Mouse (Mus musculus) forelimb bud, embryonic 11.5 days (tissue): ENCODE results near the gene Gm13272.
"Not testable (repeated sequence)": the region's sequence is repeated elsewhere in the genome, so short reads cannot be mapped to it uniquely, and the experiment has no call there.

Experiments
- DNase-seq: peaks from one replicate; pipeline ENCODE4 v3.0.0-alpha.2; 2012; ENCODE audit warnings: low read depth, low spot score

The Gm13272 gene

DNA sequence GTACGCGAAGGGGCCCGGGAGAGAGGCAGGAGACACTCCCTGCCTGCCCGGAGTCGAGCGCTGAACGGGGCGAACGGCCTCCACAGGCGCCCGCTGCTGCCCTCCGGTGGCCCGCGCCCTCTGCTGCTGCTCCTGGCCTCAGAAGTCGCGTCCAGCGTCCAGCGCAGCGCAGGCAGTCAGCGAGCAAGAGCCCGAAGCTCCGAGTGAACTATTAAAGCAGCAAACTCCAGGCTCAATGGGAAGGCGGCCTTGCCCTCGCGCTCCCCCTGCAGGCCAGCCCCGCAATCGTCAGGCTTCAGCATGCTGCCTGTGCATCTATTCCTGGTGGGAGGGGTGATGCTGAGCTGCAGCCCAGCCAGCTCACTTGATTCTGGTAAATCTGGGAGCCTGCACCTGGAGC lies 5.8 kb downstream of the Gm13272 start, which contains the start of gene Gm13276:
Gm13276 (plus strand) TSS at position 301 of the 400 bp plus-strand sequence.
- DNase-seq: not testable (repeated sequence)

DNA sequence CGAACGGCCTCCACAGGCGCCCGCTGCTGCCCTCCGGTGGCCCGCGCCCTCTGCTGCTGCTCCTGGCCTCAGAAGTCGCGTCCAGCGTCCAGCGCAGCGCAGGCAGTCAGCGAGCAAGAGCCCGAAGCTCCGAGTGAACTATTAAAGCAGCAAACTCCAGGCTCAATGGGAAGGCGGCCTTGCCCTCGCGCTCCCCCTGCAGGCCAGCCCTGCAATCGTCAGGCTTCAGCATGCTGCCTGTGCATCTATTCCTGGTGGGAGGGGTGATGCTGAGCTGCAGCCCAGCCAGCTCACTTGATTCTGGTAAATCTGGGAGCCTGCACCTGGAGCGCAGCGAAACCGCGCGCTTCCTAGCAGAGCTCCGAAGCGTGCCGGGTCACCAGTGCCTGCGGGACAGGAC lies 8.8 kb downstream of the Gm13272 start, which contains the start of gene Gm13277:
Gm13277 (plus strand) TSS at position 231 of the 400 bp plus-strand sequence.
- DNase-seq: not testable (repeated sequence)

DNA sequence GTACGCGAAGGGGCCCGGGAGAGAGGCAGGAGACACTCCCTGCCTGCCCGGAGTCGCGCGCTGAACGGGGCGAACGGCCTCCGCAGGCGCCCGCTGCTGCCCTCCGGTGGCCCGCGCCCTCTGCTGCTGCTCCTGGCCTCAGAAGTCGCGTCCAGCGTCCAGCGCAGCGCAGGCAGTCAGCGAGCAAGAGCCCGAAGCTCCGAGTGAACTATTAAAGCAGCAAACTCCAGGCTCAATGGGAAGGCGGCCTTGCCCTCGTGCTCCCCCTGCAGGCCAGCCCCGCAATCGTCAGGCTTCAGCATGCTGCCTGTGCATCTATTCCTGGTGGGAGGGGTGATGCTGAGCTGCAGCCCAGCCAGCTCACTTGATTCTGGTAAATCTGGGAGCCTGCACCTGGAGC lies 11.6 kb downstream of the Gm13272 start, which contains the start of gene Gm13278:
Gm13278 (plus strand) TSS at position 301 of the 400 bp plus-strand sequence.
- DNase-seq: not testable (repeated sequence)

DNA sequence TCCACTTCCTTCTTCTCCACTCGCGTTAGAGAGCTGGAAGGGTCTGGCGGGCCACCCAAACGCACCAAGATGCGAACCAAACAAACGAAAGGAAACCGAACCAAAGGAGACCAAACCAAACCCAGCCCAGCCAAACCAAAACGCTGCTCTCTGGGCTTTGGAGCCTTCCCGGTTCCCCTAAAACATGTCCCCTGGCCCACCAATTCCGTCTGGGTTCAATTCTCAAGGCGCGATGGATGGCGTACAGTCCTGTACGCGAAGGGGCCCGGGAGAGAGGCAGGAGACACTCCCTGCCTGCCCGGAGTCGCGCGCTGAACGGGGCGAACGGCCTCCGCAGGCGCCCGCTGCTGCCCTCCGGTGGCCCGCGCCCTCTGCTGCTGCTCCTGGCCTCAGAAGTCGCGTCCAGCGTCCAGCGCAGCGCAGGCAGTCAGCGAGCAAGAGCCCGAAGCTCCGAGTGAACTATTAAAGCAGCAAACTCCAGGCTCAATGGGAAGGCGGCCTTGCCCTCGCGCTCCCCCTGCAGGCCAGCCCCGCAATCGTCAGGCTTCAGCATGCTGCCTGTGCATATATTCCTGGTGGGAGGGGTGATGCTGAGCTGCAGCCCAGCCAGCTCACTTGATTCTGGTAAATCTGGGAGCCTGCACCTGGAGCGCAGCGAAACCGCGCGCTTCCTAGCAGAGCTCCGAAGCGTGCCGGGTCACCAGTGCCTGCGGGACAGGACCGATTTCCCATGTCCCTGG lies 14.5 kb downstream of the Gm13272 start, which contains the start of gene Gm13275:
Gm13275 (plus strand) TSS at position 552 of the 740 bp plus-strand sequence.
- DNase-seq: not testable (repeated sequence)

DNA sequence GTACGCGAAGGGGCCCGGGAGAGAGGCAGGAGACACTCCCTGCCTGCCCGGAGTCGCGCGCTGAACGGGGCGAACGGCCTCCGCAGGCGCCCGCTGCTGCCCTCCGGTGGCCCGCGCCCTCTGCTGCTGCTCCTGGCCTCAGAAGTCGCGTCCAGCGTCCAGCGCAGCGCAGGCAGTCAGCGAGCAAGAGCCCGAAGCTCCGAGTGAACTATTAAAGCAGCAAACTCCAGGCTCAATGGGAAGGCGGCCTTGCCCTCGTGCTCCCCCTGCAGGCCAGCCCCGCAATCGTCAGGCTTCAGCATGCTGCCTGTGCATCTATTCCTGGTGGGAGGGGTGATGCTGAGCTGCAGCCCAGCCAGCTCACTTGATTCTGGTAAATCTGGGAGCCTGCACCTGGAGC lies 17.4 kb downstream of the Gm13272 start, which contains the start of gene Gm13279:
Gm13279 (plus strand) TSS at position 301 of the 400 bp plus-strand sequence.
- not testable (repeated sequence) for DNase-seq

DNA sequence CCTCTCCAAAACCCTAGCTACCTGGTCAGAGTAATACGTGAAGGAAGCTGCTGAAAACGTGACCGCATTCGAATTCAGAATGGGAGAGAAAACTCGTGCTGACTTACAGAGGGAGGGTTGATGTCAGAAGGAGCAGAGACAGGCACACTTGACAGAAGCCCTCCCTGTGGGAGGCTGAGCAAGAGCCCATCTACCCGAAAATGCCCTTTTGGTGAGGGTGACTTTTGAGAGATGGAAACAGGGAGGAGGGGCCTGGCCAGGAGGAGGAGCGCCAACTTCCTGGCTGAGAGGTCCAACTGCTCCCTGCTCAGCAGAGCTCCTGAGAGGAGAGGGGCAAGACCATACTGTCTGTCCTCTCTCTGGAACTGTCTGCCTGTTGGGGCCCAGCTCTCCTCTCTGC lies 19.7 kb downstream of the Gm13272 start, which contains the start of gene Gm13285:
Gm13285 (plus strand) TSS at position 301 of the 400 bp plus-strand sequence.
- not testable (repeated sequence) for DNase-seq

DNA sequence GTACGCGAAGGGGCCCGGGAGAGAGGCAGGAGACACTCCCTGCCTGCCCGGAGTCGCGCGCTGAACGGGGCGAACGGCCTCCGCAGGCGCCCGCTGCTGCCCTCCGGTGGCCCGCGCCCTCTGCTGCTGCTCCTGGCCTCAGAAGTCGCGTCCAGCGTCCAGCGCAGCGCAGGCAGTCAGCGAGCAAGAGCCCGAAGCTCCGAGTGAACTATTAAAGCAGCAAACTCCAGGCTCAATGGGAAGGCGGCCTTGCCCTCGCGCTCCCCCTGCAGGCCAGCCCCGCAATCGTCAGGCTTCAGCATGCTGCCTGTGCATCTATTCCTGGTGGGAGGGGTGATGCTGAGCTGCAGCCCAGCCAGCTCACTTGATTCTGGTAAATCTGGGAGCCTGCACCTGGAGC lies 23.3 kb downstream of the Gm13272 start, which contains the start of gene Gm13287:
Gm13287 (plus strand) TSS at position 301 of the 400 bp plus-strand sequence.
- not testable (repeated sequence) for DNase-seq

DNA sequence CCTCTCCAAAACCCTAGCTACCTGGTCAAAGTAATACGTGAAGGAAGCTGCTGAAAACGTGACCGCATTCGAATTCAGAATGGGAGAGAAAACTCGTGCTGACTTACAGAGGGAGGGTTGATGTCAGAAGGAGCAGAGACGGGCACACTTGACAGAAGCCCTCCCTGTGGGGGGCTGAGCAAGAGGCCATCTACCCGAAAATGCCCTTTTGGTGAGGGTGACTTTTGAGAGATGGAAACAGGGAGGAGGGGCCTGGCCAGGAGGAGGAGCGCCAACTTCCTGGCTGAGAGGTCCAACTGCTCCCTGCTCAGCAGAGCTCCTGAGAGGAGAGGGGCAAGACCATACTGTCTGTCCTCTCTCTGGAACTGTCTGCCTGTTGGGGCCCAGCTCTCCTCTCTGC lies 25.6 kb downstream of the Gm13272 start, which contains the start of gene Gm13288:
Gm13288 (plus strand) TSS at position 301 of the 400 bp plus-strand sequence.
- DNase-seq: not testable (repeated sequence)

DNA sequence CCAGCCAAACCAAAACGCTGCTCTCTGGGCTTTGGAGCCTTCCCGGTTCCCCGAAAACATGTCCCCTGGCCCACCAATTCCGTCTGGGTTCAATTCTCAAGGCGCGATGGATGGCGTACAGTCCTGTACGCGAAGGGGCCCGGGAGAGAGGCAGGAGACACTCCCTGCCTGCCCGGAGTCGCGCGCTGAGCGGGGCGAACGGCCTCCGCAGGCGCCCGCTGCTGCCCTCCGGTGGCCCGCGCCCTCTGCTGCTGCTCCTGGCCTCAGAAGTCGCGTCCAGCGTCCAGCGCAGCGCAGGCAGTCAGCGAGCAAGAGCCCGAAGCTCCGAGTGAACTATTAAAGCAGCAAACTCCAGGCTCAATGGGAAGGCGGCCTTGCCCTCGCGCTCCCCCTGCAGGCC lies 26.1 kb downstream of the Gm13272 start:
- DNase-seq: not testable (repeated sequence)

DNA sequence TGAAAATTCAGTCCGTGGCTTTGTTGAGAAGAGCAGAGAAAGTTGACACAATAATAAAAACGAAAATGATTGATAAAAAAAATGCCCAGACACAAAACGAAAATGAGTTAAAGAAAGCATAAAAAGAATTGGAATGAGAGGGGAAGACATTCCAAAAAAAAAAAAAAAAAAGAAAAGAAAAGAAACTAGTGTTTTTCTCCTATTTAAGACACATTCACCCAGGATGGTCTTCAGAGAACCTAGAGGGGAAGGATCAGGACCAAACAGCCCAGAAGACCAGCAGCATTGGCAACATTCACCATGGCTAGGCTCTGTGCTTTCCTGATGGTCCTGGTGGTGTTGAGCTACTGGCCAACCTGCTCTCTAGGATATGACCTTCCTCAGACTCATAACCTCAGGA lies 36.3 kb downstream of the Gm13272 start, which contains the start of gene Ifna7:
Ifna7 (plus strand) TSS at position 301 of the 400 bp plus-strand sequence.
- DNase-seq: no peak

DNA sequence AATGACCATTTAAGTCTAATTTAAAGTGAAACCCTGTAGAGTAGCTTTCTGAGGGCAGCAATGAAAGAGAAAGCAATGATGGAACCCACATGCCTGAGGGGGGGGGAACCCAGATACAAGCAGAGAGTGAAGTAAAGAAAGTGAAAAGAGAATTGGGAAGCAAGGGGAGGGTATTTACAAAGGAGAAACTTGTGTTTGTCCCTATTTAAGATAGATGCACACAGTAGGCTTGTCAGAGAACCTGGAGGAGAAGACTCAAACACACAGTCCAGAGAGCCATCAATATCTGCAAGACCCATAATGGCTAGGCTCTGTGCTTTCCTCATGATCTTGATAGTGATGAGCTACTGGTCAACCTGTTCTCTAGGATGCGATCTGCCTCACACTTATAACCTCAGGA lies 40.0 kb downstream of the Gm13272 start, which contains the start of gene Ifna11:
Ifna11 (plus strand) TSS at position 301 of the 400 bp plus-strand sequence.
- DNase-seq: no peak

DNA sequence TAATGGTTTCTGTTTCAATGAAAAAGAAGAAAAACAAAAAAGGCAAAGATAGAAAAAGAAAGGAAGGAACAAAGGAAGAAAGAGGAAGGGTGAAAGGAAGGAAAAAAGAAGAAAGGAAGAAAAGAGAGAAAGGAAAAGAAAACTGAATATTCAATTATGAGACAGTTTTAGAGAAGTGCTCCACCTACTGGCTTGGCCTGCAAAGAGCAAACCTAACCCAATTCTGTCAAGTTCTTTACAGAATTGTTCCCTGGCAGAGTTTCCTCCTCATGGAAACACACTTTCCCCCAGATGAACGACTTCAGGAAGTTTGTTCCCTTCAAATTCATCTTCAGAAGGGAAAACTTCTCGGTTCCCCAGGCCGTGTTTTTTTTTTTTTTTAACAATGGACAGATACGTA lies 43.3 kb downstream of the Gm13272 start:
- no peak for DNase-seq

DNA sequence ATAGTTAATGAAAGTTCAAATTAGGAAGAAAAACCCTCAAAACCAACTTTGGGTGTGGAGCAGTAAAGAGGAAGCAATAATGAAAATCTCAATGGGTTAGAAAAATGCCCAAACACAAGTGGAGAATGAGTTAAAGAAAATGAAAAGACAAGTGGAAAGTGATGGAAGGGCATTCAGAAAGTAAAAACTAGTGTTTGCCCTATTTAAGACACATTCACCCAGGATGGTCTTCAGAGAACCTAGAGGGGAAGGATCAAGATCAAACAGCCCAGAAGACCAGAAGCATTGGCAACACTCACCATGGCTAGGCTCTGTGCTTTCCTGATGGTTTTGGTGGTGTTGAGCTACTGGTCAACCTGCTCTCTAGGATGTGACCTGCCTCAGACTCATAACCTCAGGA lies 47.5 kb downstream of the Gm13272 start, which contains the start of gene Ifna6:
Ifna6 (plus strand) TSS at position 301 of the 400 bp plus-strand sequence.
- not testable (repeated sequence) for DNase-seq
